Mouse (Mus musculus) heart, adult 2 months (tissue): Measurements from ENCODE around the gene Gm44805.

ENCODE experiments used
- CTCF ChIP-seq: fragments of 200-600 bp; IDR thresholded peaks from 2 replicates; pipeline ENCODE4 v1.8.1; 2022; ENCODE audit warnings: antibody characterized with exemption, mild to moderate bottlenecking, moderate library complexity
- POLR2A ChIP-seq: fragments of 200-500 bp; IDR thresholded peaks from 2 replicates; pipeline ENCODE4 v1.6.1; 2011; ENCODE audit warnings: mild to moderate bottlenecking, low read depth, low read length, control low read depth; ENCODE audit not compliant: insufficient read depth

DNA sequence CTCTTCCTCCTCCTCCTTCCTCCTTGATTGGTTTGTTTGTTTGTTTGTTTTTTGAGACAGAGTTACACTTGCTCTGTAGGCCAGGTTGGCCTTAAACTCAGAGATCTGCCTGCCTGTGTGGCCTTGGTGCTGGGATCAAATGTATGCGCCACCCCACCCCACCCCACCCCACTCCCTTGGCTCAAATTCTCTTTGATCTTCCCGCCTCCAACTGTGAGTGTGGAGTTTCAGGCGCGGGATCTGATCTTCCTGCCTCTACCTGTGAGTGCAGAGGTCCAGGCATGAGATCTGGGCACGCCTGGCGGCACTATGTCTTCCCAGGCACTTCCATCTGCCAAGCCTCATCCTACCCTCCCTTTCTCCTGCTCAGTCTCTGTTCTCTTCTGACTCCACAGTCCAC, 59.0 kb downstream of the Gm44805 start:
- TF ChIP-seq POLR2A (no peak), CTCF (no peak)
